Comparison of ENCODE assay signal across 17 mouse cellular contexts in genomic region chr1:79589971-79590763, GRCm38 (mm10).
DNase-seq lines count a peak whose midpoint lies in the region; ATAC-seq lines count a peak whose summit lies in the region.
"Had no signal": no experiment of that assay in that cellular context is flagged by ENCODE, and none has a peak within 500 bp of the region (broad histone marks: within the 10 kb centered on the region; RNA-seq: fewer than 3 reads in every experiment).

No protein-coding gene starts in this region.

- H3K4me3 ChIP-seq in heart, embryonic 11.5 days (ENCODE audit: low read depth, low read length), result no peak overlapping the region
- H3K4me3 ChIP-seq in kidney, embryonic 15.5 days (replicated peaks), result no peak overlapping the region
- H3K4me3 ChIP-seq in lung, embryonic 16.5 days (ENCODE audit: low read length), result no peak overlapping the region
- no peak overlapping the region for H3K4me3 ChIP-seq in midbrain, embryonic 10.5 days
- H3K4me3 ChIP-seq: forebrain, embryonic 13.5 days; intestine, embryonic 15.5 days; midbrain, embryonic 15.5 days had no signal

- no peaks in the 10 kb centered on the region for H3K27me3 ChIP-seq in heart, embryonic 11.5 days (ENCODE audit: control insufficient read depth, insufficient read depth, low read length)
- H3K27me3 ChIP-seq in kidney, embryonic 15.5 days, result no peaks in the 10 kb centered on the region
- H3K27me3 ChIP-seq in lung, embryonic 16.5 days (ENCODE audit: control insufficient read depth, insufficient read depth, low read depth, low read length), result no peaks in the 10 kb centered on the region
- H3K27me3 ChIP-seq in midbrain, embryonic 10.5 days (ENCODE audit: low read depth, poor library complexity, severe bottlenecking), result no peaks in the 10 kb centered on the region
- H3K27me3 ChIP-seq: forebrain, embryonic 13.5 days; intestine, embryonic 15.5 days; midbrain, embryonic 15.5 days had no signal

- H3K4me2 ChIP-seq in heart, embryonic 11.5 days, result no peak overlapping the region
- no peak overlapping the region for H3K4me2 ChIP-seq in kidney, embryonic 15.5 days
- H3K4me2 ChIP-seq in lung, embryonic 16.5 days (ENCODE audit: low read depth, low read length), result no peak overlapping the region
- H3K4me2 ChIP-seq: forebrain, embryonic 13.5 days; intestine, embryonic 15.5 days; midbrain, embryonic 15.5 days had no signal

- 0 out of 2 replicates have a peak, but pooled peaks have one; percentile 26 for ATAC-seq in heart, embryonic 11.5 days (replicated peaks; ENCODE audit: insufficient number of reproducible peaks, low FRiP score, low TSS enrichment)
- no peak for ATAC-seq in kidney, embryonic 15.5 days (replicated peaks; ENCODE audit: low FRiP score)
- ATAC-seq in lung, embryonic 16.5 days (ENCODE audit: low read depth), result peak; percentile 52; the same call in 1 of the 2 replicates
- ATAC-seq: forebrain, embryonic 13.5 days; intestine, embryonic 15.5 days; midbrain, embryonic 15.5 days had no signal

- H3K9me3 ChIP-seq in heart, embryonic 11.5 days (replicated peaks; ENCODE audit: control insufficient read depth, low read length), result no peaks in the 10 kb centered on the region
- H3K9me3 ChIP-seq in kidney, embryonic 15.5 days (replicated peaks), result no peaks in the 10 kb centered on the region
- no peaks in the 10 kb centered on the region for H3K9me3 ChIP-seq in lung, embryonic 16.5 days (ENCODE audit: control insufficient read depth, low read length)
- no peaks in the 10 kb centered on the region for H3K9me3 ChIP-seq in midbrain, embryonic 10.5 days (replicated peaks)
- H3K9me3 ChIP-seq: forebrain, embryonic 13.5 days; G1E; intestine, embryonic 15.5 days; midbrain, embryonic 15.5 days had no signal

- no peaks in the 10 kb centered on the region for H3K36me3 ChIP-seq in heart, embryonic 11.5 days (ENCODE audit: control insufficient read depth, insufficient read depth, low read length)
- no peaks in the 10 kb centered on the region for H3K36me3 ChIP-seq in kidney, embryonic 15.5 days
- H3K36me3 ChIP-seq in lung, embryonic 16.5 days (ENCODE audit: control insufficient read depth, insufficient read depth, low read length), result no peaks in the 10 kb centered on the region
- H3K36me3 ChIP-seq in midbrain, embryonic 10.5 days, result no peaks in the 10 kb centered on the region
- H3K36me3 ChIP-seq: G1E; intestine, embryonic 15.5 days; midbrain, embryonic 15.5 days had no signal

- H3K4me1 ChIP-seq in heart, embryonic 11.5 days (ENCODE audit: control insufficient read depth, insufficient read depth, low read length), result 0 out of 2 replicates have a peak, but pooled peaks cover 5% of the 10 kb centered on the region
- 0 out of 2 replicates have a peak, but pooled peaks cover 3% of the 10 kb centered on the region for H3K4me1 ChIP-seq in kidney, embryonic 15.5 days
- no peaks in the 10 kb centered on the region for H3K4me1 ChIP-seq in lung, embryonic 16.5 days (replicated peaks; ENCODE audit: control insufficient read depth, insufficient read depth, low read length)
- peaks cover 4% of the 10 kb centered on the region for H3K4me1 ChIP-seq in midbrain, embryonic 10.5 days
- H3K4me1 ChIP-seq: forebrain, embryonic 13.5 days; intestine, embryonic 15.5 days; midbrain, embryonic 15.5 days had no signal

- no peak overlapping the region for H3K9ac ChIP-seq in heart, embryonic 11.5 days (ENCODE audit: low read depth, low read length)
- no peak overlapping the region for H3K9ac ChIP-seq in kidney, embryonic 15.5 days
- H3K9ac ChIP-seq in lung, embryonic 16.5 days (ENCODE audit: low read length), result no peak overlapping the region
- H3K9ac ChIP-seq: forebrain, embryonic 13.5 days; intestine, embryonic 15.5 days; midbrain, embryonic 15.5 days had no signal

- 80% methylated on average over 4 of the region's 4 CpGs for WGBS in heart, embryonic 11.5 days (ENCODE audit: insufficient replicate concordance)
- WGBS in kidney, embryonic 15.5 days, result 71% methylated on average over 4 of the region's 4 CpGs
- whole genome bisulfite sequencing in lung, embryonic 16.5 days, result 37% methylated on average over 4 of the region's 4 CpGs
- WGBS in midbrain, embryonic 10.5 days, result 91% methylated on average over 4 of the region's 4 CpGs

- intact Hi-C loops in heart, postnatal 36 days (cut with DNase I), result no loop called here

- DNase-seq in heart, postnatal 36 days, result no peak
- DNase-seq in kidney, adult 8-10 months, result peak; percentile 34 to 47
- peak; percentile 60 for DNase-seq in kidney, adult 9 months
- no peak for DNase-seq in adrenal gland, adult 18-20 months (ENCODE audit: low spot score in 2 of 2)
- no peak for DNase-seq in midbrain, embryonic 10.5 days (ENCODE audit: low spot score)
- DNase-seq: adrenal gland, postnatal 25 days; cerebellum, adult 9-10 months; layer of hippocampus, adult 9-11 months; thymus, postnatal 25 days had no signal

- peak overlapping the region; percentile 64; the same call in 1 of the 2 replicates for H3K27ac ChIP-seq in heart, embryonic 11.5 days (ENCODE audit: low read depth, low read length)
- no peak overlapping the region for H3K27ac ChIP-seq in kidney, embryonic 15.5 days
- H3K27ac ChIP-seq in lung, embryonic 16.5 days (ENCODE audit: low read length), result no peak overlapping the region
- no peak overlapping the region for H3K27ac ChIP-seq in midbrain, embryonic 10.5 days (replicated peaks)
- H3K27ac ChIP-seq: forebrain, embryonic 13.5 days; intestine, embryonic 15.5 days; macrophage; midbrain, embryonic 15.5 days had no signal

Comparison
In these comparisons a context has a peak if more than half of its experiments do, and no peak if none do; other contexts are left out.
1. DNase-seq: peak in kidney, adult 8-10 months (2 of 2) and kidney, adult 9 months (single experiment); none in heart, postnatal 36 days (0 of 2), adrenal gland, adult 18-20 months (0 of 2) and midbrain, embryonic 10.5 days (single experiment).